Mouse (Mus musculus) Patski (cell line): Measurements from ENCODE around the gene Gm5798. TPM values are rescaled to one million over a fixed set of nuclear protein-coding genes. Genes with fewer than 3 reads are reported as not detected.
"Not testable (repeated sequence)": the region's sequence is repeated elsewhere in the genome, so short reads cannot be mapped to it uniquely, and the experiment has no call there.

ENCODE experiments used
- ATAC-seq: fragments of 100-300 bp; one replicate; pipeline ENCODE4 v1.8.0; 2021
- CTCF ChIA-PET: fragments of 350-600 bp; sonication (Branson Sonifier 250); formaldehyde crosslinking; loops from one replicate; lab custom pipeline; 2022; ENCODE audit warnings: inconsistent platforms; lab: Charles Lee
- POLR2A ChIA-PET: fragments of 350-600 bp; sonication (Branson Sonifier 250); formaldehyde crosslinking; loops from one replicate; lab custom pipeline; 2022; ENCODE audit warnings: antibody characterized with exemption, inconsistent platforms; lab: Charles Lee
- DNase-seq: peaks from one replicate; pipeline ENCODE4 v3.0.0-alpha.2; 2011; ENCODE audit warnings: low read depth, low spot score
- H3K27me3 ChIP-seq: fragments of 371-371 bp; one replicate; pipeline ENCODE4 v1.5.1; 2021
- in situ Hi-C: fragments of 300-500 bp; cut with MboI; formaldehyde crosslinking; loops from 3 replicates; pipeline ENCODE4 v1.11.1; 2018; ENCODE audit warnings: low pct_unique_long_range_greater_than_20kb, mixed read lengths
- polyA plus RNA-seq: library from polyadenylated mRNA; unstranded; gene quantifications from one replicate; pipeline ENCODE4 v1.2.3, GENCODE M21; 2021

Gene Gm5798
- not detected for polyA plus RNA-seq

DNA sequence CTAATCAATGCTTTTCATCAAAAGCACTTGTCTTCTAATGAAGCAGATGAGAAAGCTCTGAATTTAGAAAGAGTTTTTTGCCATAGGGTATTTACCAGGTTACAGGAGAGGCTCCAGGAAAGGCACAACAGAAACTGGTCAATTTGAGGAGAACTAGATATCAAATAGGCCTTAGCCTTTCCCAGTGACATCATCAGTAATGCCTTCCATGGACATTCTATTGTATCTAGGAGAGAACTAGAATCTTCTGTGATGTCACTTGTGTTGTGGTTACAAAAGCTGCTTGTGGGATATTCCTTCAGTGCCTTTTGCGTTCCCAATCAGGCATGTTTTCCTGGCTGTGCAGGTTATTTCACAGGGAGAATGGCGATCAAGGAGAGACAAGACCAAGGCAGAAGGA, at the start of gene Gm5798:
TSS of gene Gm5798 (plus strand) at position 301 of the 400 bp plus-strand sequence.
- POLR2A ChIA-PET, in situ Hi-C loops, CTCF ChIA-PET, ATAC-seq, H3K27me3 ChIP-seq, DNase-seq: not testable (repeated sequence)

DNA sequence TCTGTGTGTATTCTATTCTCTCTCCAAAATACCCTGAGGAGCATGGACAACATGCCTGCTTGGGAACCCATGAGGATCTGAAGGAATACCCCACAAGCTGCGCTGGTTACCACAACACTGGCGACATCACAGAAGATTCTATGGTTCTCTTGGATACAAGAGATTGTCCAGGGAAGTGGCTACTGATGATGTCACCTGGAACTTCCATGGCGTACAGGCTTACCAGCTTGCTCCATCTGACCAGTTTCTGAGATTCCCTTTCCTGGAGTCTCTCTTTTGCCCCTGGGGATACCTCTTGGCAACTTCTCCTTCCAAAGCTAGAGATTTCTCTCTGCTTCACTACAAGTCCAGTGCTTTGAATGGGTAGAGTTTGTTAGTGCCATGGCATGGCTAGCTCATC, 37.9 kb downstream of the Gm5798 start, which contains the start of gene Gm7945:
TSS of gene Gm7945 (minus strand) at position 101 of the 400 bp plus-strand sequence.
- POLR2A ChIA-PET, DNase-seq, H3K27me3 ChIP-seq, ATAC-seq, in situ Hi-C loops, CTCF ChIA-PET: not testable (repeated sequence)

Other genes starting within 250 kb of the Gm5798 start
- not detected for gene Mat1a, start 243.6 kb upstream of the Gm5798 start, polyA plus RNA-seq
- not detected for gene Sftpa1, start 216.8 kb upstream of the Gm5798 start, polyA plus RNA-seq
- gene Mbl1, start 197.2 kb upstream of the Gm5798 start, polyA plus RNA-seq = not detected
- not detected for gene Sftpd, start 163.5 kb upstream of the Gm5798 start, polyA plus RNA-seq
- gene Gm2832, start 69.8 kb upstream of the Gm5798 start, polyA plus RNA-seq = not detected
- gene Gm7945, start 37.8 kb downstream of the Gm5798 start, polyA plus RNA-seq = not detected
- gene Gm6482, start 59.7 kb downstream of the Gm5798 start, polyA plus RNA-seq = not detected
- not detected for gene Gm7954, start 104.9 kb downstream of the Gm5798 start, polyA plus RNA-seq
- not detected for gene Gm3486, start 140.9 kb downstream of the Gm5798 start, polyA plus RNA-seq
- not detected for gene Gm7970, start 207.0 kb downstream of the Gm5798 start, polyA plus RNA-seq
- not detected for gene 1700049E17Rik2, start 224.6 kb downstream of the Gm5798 start, polyA plus RNA-seq